Mouse (Mus musculus) neural tube, embryonic 10.5 days (tissue): ENCODE measurements around the gene 5031439G07Rik.
"Not testable (repeated sequence)": the region's sequence is repeated elsewhere in the genome, so short reads cannot be mapped to it uniquely, and the experiment has no call there.

Experiments
- DNase-seq: peaks from one replicate; pipeline ENCODE4 v3.0.0-alpha.2; 2017; ENCODE audit warnings: low spot score; ENCODE audit errors: extremely low spot score

The 5031439G07Rik gene

GRCm38 (mm10) chr15:84957851-84958250, 30.5 kb downstream of the 5031439G07Rik start:
- DNase-seq = no peak

DNA sequence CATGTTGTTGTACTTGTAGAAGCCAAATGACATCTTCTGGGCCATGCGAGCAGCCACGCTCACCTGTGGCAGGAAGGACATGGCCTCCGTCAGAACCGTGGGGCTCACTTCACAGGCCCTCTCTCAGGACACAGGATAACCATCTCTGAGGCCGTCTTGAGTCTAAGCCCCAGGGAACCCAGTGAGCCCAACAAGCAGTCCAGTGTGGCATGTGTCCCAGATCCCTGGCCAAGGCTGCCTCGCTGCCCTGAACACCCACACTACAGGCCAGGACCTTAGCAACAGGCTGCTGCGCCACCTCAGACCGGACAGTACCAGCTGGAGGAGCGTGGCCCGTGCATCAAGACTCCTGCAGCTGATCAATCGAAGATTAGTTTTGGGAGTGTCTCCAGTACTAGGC, 35.1 kb downstream of the 5031439G07Rik start:
- no peak for DNase-seq

DNA sequence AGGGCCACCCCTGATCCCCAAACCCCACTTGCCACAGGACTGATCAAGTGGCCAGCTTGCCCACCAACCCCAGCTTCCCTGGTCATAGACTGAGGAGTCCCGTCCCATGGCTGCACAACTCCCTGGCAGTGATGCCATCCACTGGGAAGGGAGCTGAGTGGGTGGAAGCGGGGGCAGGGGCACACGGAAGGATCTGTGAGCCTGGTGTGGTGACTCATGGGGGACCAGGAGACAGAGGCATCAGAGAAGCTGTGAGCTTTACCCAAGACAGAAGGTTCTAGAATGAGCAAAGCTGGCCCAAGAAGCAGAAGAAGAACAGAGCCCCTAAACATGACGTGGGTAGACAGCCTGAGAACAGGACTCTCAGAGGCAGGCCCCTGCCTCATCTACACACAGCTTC, 38.3 kb downstream of the 5031439G07Rik start:
- DNase-seq = no peak

GRCm38 (mm10) chr15:84948990-84949389, 39.4 kb downstream of the 5031439G07Rik start:
- no peak for DNase-seq

- DNase-seq = no peak
Observed at GRCm38 (mm10) chr15:84944319-84944718, 44.0 kb downstream of the 5031439G07Rik start.

GRCm38 (mm10) chr15:84942647-84943285, 45.6 kb downstream of the 5031439G07Rik start:
- no peak for DNase-seq

DNA sequence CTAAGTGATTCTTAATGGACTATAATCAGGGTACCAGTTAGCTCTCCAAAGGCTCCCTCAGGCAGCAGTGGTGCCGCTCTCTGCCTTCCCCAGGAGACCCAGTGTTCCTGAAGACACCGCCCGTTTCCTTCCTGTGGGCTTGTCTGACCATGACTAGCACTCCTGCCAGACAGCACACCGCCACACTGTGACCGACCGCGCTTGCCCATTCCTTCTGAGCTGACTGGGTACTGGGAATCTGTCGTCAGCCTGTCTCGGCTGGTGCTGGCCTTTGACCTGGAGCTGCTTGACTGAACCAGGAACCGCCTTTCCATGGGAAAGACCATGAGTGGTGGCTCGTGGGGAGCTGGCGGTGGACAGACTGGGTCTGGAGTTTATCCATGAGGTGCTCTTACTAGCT, 48.2 kb downstream of the 5031439G07Rik start:
- no peak for DNase-seq

- no peak for DNase-seq
Observed at GRCm38 (mm10) chr15:84934901-84935300, 53.5 kb downstream of the 5031439G07Rik start.

DNA sequence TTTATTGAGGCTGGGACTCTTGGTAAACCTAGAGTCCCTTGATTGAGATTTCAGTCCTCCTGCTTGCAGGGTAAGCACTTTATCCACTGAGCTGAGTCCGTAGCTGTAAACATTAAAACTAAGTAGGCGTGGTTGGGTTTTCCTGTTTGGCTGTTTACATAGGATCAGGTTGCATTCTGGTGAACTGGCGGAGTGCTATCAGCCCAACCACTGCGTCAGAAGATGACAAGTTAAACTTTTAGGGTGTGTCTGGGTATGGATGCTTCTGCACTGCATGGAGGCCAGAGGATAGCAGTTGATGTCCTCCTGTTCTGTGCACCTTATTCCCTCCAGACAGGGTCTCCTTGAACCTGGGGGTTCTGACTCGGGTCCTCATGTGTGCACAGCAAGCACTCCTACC, 56.0 kb downstream of the 5031439G07Rik start:
- no peak for DNase-seq

DNA sequence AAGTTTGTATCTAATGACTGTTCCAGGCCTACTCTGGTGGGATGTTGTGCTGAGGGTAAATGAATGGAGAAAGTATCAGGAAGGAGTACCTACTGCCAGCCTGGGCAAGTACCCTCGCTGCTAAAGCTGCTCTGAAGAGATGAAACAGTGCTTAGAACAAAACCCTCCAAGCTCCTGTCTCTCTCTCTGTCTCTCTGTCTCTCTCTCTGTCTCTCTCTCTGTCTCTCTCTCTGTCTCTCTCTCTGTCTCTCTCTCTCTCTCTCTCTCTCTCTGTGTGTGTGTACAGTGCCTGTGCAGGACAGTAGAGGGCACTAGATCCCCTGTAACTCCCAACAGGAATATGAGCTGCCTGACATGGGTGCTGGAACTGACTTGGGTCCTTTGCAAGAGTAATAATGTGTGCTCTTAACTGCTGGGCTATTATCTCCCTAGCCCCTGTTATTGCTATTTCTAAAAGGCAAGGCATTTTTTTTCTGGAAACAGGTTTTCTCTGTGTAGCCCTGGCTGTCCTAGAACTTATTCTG, 62.8 kb downstream of the 5031439G07Rik start:
- no peak for DNase-seq

DNA sequence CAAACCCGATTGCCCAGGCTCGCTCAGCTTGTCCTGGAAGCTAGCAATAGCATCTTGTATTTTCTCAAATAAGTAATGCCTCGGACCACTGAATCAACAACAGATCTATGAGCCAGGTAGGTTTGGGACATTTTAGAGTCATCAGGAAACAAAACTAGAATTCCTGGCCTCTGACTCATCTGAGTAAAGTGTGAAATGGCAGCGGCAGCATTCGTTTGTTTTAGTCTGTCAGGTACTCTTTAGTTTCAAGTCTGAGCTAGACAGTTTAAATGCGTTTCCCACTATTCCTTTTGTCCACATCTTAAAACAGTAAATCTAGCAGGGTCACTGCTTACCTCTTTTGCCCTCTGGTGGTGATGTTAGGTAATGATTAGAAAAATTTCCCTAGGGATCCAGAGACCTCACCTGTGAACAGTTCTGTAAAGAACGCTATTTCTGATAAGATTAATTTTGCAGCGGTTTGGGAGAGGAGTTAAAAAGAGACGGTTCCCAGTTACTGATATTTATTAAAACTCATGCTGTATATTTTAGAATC, 63.5 kb downstream of the 5031439G07Rik start:
- peak; percentile 39 for DNase-seq

DNA sequence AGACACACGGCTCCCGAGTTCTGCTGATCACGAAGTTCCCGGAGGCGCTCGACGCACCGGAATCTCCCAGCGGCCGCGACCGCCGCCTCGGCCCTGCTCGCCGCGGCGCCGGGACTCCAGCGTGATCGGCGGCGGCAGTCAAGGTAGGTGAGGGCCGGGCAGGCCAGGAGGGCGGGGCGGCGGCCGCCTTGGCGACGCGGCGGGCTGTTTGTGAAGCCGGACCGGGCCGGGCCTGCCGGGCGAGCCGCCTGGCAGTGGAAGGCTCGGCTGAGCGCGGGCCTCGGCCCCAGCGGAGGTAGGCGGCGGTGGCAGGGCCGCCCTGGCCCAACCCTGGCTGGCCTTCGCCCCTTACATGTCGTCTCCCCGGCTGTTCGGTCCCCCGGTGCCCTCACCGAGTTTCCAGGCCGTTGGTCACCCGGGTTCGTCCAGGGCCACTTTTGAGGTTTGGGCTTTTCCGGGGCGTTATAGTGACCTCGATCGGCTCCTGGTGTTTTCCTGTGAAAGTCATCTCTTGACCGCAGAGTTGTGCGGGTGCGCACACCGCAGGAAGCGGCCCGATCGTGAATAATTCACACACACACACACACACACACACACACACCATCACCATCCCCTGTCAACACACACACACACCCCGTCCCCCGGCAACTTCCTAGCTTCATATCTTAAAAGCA, 64.7 kb downstream of the 5031439G07Rik start:
- no peak for DNase-seq

GRCm38 (mm10) chr15:84922884-84923507, 65.4 kb downstream of the 5031439G07Rik start, which contains the start of gene Nup50:
Nup50 (plus strand) TSS chr15:84923411.
- peak; percentile 100 for DNase-seq

GRCm38 (mm10) chr15:84919938-84920337, 68.4 kb downstream of the 5031439G07Rik start, which contains the start of gene Gm29666:
Gm29666 (minus strand) TSS chr15:84920038.
- no peak for DNase-seq

- DNase-seq = no peak
Observed at GRCm38 (mm10) chr15:84913201-84913600, 75.2 kb downstream of the 5031439G07Rik start.

- no peak for DNase-seq
Observed at GRCm38 (mm10) chr15:84903843-84904385, 84.4 kb downstream of the 5031439G07Rik start.

- DNase-seq = no peak
Observed at GRCm38 (mm10) chr15:84898077-84898476, 90.3 kb downstream of the 5031439G07Rik start.

GRCm38 (mm10) chr15:84896664-84897063, 91.7 kb downstream of the 5031439G07Rik start:
- no peak for DNase-seq

DNA sequence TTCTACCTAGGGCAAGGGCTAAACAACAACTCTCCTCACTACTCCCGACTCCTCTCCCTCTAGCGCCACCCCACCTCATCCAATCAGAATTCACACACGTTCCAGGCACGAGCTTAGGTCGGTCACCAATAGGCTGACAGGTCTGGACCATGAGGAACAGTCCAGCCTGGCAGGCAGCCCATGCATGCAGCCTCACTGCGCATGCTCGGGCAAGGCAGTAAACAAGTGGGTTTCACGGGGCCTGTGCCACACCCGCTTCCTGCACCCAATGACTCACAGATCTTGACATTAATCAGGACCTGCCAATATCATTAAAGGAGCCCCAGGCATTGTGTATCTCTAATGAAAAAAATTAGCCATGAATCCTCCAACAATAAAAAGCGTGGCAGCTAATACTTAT, 92.1 kb downstream of the 5031439G07Rik start:
- DNase-seq = not testable (repeated sequence)
